Mouse (Mus musculus) cerebellum, adult 9-11 months (tissue): ENCODE measurements around the gene Rab3b.
"Not testable (repeated sequence)": the region's sequence is repeated elsewhere in the genome, so short reads cannot be mapped to it uniquely, and the experiment has no call there.

ENCODE experiments used
- DNase-seq: peaks from one replicate; pipeline ENCODE4 v3.0.0; 2022

The Rab3b gene

DNA sequence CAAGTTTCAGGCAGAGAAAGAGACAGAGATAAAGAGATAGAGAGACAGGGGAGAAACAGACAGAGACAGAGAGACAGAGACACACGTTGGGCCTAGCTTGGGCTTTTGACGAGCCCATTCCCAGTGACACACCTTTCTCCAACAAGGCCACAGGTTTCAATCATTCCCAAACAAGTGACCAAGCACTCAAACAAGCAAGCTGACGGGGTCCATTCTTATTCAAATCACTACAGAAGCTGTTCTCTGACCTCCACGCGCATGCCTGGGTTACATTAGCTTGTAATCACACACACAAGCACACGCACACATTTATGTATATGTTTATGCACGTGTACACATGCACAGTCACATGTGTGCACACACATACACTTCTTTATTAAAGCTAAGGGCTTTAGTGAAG lies 21.6 kb downstream of the Rab3b start:
- DNase-seq: no peak

DNA sequence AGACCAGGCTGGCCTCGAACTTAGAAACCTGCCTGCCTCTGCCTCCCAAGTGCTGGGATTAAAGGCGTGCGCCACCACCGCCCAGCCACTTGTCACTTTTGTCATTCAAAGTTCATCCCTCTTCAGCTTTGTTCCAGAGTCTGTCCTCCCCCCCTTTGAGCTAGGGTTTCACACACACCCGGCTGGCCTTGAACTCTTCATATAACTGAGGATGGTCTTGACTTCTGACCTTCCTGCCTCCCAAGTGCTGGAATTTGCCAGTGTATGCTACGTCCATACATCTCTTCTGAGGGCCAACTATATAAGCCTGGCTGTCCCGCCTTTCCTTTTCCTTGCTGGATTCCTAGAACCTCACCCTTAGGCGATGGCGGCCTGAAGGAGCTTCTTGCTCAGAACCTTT lies 24.0 kb downstream of the Rab3b start:
- DNase-seq: no peak

DNA sequence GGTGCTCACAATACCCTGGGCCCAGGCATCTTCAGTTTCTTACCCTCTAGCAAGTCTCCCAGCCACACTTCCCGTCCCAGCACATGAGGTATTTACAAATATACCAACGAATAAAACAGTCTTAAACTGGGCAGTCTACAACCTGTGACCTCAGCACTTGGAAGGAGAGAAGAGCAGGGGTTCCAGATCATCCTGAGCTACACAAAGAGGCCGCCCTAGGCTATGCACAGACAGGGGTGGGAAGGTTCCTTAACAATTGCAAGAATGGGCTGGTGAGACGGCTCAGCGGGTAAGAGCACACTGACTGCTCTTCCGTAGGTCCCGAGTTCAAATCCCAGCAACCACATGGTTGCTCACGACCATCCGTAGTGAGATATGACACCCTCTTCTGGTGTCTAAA lies 24.5 kb downstream of the Rab3b start:
- DNase-seq: no peak

DNA sequence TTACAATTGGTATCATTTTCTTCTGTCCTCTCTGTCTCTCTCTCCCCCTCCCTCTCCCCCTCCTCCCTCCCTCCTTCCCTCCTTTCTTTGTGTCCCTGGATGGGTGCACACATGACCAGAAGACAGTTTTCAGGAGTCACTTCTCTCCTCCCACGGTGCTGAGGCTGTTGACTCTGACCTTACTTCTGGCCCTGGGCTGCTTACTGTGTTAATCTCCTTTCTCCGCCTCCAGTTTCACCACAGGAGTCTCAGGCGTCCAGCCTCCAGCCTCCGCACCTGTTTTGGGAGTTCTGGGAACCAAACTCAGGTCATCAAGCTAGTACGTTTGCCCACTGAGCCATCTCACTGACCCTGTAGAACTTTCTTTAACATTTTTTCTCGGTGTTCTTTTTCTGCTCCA lies 25.2 kb downstream of the Rab3b start:
- no peak for DNase-seq

DNA sequence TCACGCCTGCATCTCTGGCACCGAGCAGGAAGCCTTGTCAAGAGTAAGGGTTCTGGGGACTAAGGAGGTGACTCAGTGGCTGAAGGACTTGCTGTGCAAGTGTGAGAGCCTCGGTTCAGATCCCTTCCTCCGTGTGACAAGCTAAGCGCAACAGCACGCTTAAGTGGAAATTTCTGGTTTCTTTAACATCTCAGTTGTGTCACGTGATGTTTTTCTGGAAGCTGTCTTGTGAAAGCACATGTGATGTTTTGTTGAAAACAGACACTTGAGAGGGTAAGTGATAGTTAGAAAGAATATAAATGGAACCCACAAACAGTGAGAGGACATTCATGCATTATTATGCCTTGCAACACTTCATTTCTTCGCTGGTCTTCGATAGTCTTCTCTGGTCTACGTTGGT lies 25.9 kb downstream of the Rab3b start:
- DNase-seq: no peak

DNA sequence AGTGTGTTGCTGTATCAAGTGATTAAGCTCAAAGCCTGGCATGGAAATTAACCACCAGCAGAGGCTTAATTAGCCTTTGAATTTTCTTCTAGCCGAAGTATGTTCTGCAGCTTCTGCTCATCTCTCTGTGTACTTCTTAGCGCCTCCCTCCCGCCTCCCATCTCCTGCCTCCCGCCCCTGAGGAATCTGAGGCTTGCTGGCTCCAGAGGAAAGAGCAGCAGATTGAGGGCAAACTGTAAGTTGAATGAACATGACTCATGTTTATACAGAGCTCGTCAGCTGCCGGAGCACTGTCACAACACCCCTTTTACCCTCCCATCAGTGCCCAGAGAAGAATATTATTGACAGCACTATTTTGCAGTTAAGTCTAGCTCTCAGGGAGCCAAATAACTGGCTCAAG lies 27.0 kb downstream of the Rab3b start:
- no peak for DNase-seq

DNA sequence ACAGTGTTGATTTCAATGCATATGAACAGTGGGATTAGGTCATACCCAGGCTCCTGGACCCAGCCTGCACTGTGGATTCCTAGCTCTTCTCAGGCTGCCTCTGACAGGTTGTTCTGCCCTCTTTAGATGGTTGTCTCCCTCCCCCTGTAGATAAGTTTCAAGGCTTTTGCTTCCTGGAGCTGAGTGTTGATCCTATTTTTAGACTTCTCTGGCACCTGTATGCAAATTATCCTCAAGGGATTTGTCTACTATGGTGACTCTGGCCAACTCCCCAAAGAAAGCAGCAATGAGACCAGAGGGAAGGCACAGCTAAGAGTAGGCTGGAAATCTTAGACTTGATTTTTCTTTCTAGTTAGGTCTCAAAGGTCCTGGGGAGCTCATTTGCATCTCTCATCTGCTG lies 28.6 kb downstream of the Rab3b start:
- no peak for DNase-seq

DNA sequence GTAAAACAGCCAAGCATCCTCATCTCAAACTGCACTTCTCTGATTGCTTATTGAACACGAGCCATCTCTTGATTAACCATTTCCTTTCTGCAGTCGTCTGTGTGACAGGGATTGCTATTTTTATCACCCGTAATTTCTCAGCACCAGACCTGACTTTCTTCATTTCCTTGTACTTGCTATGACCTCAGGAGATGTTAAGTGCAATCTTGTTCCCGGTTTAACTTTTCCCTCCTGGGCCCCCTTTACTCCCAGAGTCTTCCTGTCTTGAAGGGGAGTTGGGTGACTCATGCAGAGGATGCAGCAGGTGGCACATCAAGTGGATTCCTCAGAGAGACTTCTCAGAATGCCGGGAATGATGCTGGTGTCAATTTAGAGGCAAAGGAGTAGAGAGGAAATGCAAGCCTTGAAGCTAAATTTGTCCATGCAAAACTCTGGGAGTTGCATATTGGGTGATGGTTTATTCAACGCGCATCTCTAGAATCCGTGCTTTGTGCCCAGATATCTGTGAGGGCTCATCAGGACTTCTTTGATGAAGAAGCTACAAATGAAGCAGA lies 31.1 kb downstream of the Rab3b start:
- no peak for DNase-seq

DNA sequence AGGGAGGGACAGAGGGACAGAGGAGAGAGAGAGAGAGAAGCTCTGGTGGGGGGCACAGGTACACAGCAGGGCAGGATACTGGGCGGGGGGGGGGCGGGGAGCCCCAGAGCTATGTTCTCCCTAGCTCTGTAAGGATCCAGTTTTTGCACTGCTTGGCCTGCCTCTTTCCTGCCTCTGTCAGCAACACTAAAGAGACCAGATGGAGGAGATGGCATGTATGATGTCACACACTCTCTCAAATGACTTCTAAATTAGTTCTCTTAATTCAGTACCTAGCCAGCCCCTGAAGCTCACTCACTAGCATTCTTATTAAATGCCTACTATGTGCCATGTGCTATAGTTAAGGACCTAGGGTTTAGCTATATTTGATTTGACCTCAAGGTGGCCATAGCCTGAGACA lies 33.0 kb downstream of the Rab3b start:
- DNase-seq: no peak

DNA sequence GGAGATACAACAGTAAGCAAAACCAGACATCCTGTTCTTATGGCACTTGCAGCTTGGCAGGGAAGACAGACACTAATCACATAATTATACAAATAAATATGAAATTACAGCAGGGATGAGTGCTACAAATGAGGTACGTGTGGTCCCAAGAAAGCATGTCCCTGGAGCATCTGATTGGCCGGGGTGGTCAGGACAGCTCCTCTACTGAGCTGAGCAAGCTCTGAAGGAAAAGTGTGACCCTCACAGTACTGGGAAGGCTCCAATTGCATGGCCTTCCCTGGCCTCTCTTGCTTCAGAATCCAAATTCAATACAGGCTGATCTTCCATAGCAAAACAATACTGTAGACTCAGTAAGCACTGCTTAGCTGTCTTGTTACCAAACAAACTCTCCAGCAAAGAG lies 34.3 kb downstream of the Rab3b start:
- DNase-seq: no peak

DNA sequence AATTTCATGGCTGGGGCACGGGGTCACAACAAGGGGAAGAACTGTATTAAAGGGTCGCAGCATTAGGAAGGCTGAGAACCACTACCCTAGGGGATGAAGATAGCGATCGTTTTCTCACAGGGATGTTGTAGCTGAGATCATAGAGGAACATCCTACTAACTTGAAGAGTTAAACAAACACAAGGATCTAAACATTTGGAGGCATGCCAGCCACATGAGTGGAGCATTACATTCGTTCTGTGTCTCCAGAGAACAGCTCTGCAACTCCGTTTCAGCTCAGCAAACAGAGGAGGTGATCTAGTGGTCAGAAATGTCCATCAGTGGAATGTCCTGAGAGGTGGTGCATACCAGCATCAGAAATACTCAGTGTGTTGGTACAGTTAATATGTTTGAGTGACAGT lies 35.5 kb downstream of the Rab3b start:
- no peak for DNase-seq

DNA sequence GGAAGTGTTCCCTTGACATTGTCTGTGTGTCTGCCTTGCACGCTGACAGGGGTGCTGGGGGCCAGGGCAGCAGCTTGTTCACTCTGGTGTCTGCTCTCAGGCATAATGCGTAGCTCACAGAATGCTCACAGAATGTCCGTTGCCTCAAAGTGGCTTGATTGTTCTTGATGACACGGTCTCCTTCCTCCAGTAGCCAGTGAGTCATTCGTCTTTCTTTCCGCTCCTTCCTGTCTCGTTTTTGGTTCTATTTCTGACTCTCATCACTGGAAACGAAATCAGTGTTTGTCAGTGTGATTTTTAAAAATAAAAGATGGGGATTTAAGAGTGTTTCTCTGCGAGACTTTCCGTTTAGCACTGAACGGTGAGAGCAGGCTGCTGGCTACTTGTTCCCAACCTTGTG lies 36.2 kb downstream of the Rab3b start:
- no peak for DNase-seq

DNA sequence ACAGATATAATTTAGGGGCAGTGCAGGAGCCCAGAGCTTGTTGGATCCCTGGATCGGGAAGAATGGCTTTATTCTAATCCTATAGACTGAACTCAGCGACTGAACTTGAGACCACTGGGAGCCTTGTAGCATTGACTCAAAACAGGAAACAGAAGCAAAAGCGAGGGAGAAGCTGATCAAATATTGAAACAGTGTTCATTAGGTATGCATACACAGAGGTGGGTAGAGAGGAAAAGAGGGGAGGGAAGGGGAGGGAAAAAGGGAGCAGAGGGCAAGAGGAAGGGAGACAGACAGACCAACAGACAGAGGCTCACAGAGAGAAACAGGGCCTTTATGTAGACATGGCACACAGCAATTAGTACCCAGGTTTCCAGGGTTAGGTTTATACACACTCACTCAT lies 38.8 kb downstream of the Rab3b start:
- no peak for DNase-seq

DNA sequence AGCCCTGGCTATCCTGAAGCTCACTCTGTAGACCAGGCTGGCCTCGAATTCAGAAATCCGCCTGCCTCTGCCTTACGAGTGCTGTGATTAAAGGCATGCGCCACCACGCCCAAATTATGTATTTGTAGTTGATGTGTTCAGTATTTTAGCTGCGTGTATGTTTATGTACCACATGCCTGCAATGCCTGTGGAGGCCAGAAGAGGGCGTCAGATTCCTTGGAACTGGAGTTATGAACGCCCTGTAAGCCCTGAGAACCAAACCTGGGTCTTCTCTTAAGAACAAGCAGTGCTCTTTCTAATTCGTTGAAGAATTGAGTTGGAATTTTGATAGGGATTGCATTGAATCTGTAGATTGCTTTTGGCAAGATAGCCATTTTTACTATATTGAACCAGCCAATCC lies 49.1 kb downstream of the Rab3b start:
- DNase-seq: not testable (repeated sequence)

DNA sequence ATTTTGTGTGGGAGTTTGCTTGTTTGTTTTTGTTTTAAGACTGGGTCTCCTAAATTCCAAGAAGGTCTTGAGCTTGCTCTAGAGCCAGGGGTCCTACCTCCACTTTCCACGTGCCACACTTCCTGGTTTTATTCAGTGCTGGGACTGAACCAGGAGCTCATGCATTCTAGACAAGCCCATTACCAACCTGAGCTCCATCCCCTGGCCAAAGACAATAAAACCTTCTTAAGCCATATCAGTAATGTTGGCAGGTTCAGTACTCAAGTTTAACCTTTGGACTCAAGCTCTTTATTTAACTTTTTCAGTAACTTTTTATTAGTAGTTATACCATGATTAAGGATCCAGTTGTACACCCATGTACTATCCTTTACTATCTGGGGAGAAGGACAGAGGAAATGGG lies 54.3 kb downstream of the Rab3b start:
- DNase-seq: no peak

DNA sequence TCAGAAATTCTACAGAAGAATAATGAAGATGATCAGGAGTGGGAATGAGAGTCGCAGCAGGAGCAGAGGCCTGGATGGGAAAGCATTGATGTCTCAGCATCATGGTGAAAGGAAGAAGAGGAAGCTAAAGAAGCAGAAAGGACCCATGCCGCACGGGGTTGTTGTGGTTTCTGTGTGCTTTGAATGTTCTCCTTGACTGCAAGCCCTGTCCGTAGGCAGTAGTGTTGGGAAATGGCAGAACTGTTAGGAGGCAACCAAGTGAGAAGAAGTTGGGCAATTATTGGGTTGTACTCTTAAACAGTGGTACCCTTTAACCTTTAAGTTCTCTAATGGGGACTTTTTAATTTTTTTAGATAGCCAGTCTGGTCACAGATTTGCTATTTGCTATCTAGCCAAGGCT lies 56.0 kb downstream of the Rab3b start:
- DNase-seq: no peak

DNA sequence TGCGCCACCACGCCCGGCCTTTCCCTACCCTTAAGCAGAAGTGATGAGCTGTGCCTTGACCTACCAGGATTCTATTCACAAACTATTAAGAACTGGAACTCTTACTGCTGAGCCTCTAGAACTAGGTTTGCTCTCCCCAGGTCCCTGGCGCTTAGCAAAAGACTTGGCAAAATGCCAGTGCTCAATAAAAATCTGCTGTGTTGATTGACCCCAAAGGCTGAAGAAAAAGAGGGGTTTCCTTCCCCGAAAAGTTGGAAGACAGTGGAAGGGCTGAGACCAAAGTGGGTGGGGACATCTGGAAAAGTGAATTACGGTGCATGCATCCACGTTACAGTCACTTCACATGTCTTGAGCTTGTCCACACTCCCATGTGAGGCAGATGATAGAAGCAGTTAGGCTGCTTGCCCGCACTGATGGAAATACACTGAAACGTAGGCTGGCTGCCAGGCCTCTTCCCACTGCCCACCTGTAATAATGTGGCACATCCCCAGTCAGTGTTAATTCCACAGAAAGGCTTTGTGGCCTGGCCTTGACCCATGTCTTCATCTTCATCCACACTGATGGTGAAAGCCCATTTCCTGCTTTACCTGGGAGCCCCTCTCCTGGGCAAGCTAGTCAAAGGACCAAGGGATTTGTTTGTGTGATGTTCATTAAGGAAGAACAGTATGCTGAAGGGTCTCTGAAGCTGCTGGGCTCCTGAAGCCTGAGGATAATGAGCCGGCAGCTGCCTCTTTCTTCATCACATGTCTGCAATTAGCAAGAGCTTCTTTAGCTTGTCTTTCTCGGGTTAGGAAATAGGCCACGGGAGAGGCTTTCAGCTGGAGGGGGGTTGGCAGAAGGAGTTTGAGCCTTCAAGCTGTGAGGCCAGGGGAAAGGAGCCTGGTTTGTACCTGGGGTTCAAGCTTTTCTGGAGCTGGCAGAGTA lies 59.2 kb downstream of the Rab3b start:
- peak; percentile 71 for DNase-seq

DNA sequence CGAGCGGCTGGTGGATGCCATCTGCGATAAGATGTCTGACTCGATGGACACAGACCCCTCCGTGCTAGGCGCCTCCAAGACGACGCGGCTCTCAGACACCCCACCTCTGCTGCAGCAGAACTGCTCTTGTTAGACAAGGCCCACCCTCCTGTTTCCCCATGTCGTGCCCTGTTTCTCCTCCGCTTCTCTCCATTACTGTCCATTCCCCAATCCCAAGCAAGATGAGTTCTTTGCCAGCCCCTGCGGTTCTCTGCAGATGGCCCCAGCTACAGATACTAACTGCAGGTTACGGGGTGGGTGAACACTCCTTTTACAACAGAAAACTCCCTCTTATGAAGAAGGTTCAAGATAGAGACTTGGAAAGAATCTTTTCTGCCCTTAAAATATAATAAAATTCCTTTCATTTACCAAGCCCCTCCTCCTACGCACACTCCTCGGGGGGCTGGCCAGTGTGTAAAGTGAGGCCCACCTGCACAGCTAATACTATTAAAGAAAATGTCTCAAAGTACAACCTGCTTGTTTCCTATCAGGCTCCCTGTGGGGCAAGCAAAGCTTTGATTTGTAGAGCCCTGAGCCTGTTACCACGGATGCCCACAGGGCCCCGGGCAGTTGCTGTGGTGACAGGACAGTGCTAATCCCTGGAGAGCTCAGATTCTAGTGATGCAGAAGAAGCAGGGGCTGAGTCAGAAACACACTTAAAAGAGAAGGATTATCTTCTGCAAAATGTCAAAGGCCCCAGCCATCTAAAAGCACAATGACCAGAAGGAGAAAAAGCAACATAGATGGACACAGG lies 62.0 kb downstream of the Rab3b start:
- DNase-seq: no peak

DNA sequence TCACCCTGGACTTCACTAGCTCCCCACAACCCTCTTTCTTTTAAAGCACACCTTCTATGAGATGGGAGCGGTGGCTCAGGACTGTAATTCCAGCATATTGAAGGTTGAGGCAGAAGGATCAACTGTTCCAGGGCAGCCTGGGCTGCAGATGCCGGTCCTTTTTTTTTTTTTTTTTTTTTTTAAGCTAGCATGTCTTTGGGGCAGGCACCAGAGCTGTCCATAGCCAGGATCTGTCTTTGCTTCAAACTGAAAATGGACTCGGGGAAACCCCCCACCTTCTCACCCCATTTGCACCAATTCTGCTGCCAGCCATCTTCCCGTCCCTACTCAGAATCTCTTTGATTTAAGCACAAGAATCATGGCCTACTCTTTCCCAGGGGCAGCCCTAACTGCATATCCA lies 63.3 kb downstream of the Rab3b start:
- no peak for DNase-seq

DNA sequence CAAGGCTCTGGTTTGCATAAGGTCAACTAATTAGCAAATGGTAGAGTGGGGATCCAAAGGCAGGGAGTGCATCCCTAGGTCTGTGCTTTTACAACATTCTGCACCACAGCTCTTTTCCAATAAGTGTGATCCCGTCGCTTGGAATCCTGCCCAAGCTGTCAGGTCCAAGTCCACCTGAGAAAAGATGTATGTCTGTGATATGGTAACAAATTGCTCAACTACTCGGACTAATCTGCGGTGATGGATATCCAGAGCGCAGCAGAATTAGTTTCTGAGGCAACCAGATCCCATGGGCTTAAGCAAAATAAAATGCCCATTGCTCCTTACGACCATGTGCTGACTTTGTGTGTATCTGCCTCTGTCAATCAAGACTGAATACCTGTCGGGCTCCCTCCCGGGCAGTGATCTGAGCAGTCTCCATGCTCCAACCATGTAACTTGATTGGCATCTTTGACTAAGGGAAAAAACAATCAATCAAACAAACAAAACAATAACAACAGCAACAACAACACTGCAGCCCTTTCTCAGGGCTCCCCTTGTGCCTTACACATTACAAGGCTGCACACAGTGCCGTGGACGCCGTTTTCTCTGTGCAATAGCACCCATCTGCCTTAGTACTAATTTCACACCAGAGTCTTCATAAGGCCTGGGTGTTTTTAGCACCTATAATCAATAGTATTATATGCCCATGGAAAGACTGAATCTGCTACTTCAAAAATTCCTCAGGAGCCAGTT lies 64.3 kb downstream of the Rab3b start:
- DNase-seq: no peak

DNA sequence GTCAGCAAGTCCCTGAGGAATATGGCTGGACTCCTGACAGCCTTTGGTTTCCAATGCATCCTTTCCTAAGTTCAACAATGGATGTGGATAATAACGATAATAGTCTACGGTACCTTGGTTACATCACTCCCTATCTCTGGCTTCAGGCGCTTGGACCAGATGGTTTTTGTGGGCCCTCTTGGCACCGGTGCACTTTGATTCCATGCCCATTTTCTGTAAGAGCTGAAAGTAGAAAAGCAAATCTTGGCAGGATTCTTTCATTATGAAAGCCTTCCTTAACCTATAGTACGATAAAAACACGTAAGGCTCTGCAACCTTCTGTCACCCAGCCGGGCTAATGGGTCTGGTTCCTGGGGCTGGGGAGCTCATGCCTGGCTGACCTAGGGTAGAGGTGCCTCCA lies 70.3 kb downstream of the Rab3b start:
- peak; percentile 85 for DNase-seq

DNA sequence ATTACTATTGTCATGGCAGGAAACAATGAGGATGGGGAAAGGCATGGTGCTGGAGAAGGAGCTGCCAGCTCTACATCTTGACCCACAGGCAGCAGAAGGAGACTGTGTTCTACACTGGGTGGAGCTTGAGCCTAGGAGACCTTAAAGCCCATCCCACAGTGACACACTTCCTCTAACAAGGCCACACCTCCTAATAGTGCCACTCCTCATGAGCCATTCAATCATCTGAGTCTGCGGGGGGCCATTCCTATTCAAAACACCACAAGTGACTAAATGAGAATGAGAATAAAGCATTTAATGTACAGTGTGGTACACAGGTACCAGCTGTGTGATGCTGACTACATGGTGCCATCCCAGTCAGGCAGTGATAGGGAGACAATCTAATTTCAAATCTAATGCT lies 71.3 kb downstream of the Rab3b start:
- DNase-seq: no peak

DNA sequence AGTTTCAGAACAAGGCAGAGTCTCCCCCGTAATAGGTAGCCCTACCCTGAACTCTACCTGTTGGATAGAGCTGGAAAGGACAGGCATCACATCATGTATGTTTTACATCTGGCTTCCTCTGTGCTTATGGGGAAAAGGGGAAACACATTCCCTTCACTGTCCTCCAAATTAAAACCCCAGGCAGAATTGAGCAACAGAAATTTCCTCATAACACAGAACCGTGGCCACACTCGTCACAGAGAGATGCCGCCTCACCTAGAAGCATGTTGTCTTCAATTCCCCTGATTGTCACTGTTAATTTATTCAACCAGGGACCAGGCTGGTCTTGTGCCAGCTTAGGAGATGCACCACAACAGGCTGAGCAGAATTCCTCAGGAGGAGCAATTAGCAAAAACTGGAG lies 72.8 kb downstream of the Rab3b start:
- DNase-seq: no peak
